Mouse (Mus musculus) heart, embryonic 12.5 days (tissue): ENCODE measurements around the gene Tm6sf1. TPM values are rescaled to one million over a fixed set of nuclear protein-coding genes. Genes with fewer than 3 reads are reported as not detected.

Experiments used
- ATAC-seq: fragments of 200-750 bp; cut with Nextera tagmentation; 2 replicates; pipeline ENCODE4 v1.8.0; 2017; ENCODE audit warnings: moderate TSS enrichment, moderate library complexity; ENCODE audit not compliant: insufficient number of reproducible peaks, low FRiP score
- H3K27ac ChIP-seq: fragments of 300-500 bp; sonication (generic); 2 replicates; pipeline ENCODE4 v1.5.1; 2016; ENCODE audit warnings: mild to moderate bottlenecking, moderate library complexity; ENCODE audit not compliant: poor library complexity, severe bottlenecking
- H3K27me3 ChIP-seq: fragments of 300-500 bp; sonication (generic); replicated peaks from 2 replicates; pipeline ENCODE4 v1.6.1; 2016; ENCODE audit warnings: mild to moderate bottlenecking, moderate library complexity
- H3K36me3 ChIP-seq: fragments of 300-500 bp; sonication (generic); 2 replicates; pipeline ENCODE4 v1.6.1; 2016; ENCODE audit warnings: mild to moderate bottlenecking, moderate library complexity
- H3K4me1 ChIP-seq: fragments of 300-500 bp; sonication (generic); replicated peaks from 2 replicates; pipeline ENCODE4 v1.6.1; 2016; ENCODE audit warnings: mild to moderate bottlenecking
- H3K4me2 ChIP-seq: fragments of 300-500 bp; sonication (generic); 2 replicates; pipeline ENCODE4 v1.6.1; 2016; ENCODE audit warnings: mild to moderate bottlenecking, moderate library complexity
- H3K4me3 ChIP-seq: fragments of 300-500 bp; sonication (generic); 2 replicates; pipeline ENCODE4 v1.5.1; 2016; ENCODE audit warnings: mild to moderate bottlenecking
- H3K9ac ChIP-seq: fragments of 300-500 bp; sonication (generic); 2 replicates; pipeline ENCODE4 v1.6.1; 2016; ENCODE audit warnings: mild to moderate bottlenecking, moderate library complexity
- H3K9me3 ChIP-seq: fragments of 300-500 bp; sonication (generic); replicated peaks from 2 replicates; pipeline ENCODE4 v1.6.1; 2016; ENCODE audit warnings: mild to moderate bottlenecking, moderate library complexity
- WGBS: fragments of 180-500 bp; shearing (Covaris S2); methylation state at CpG from one replicate; pipeline ENCODE4 v1.1.7; 2016; 5-methylcytosine and 5-hydroxymethylcytosine counted together
- polyA plus RNA-seq: library from polyadenylated mRNA; unstranded; fragments of >200 nt; fragmentation: Nextera tagmentation; extraction: Ambion mirVana; gene quantifications from 2 replicates; pipeline ENCODE4 v1.2.1, GENCODE M21; 2016

The Tm6sf1 gene
- polyA plus RNA-seq, 1 experiment from 2014 or later = 25.0 TPM

DNA sequence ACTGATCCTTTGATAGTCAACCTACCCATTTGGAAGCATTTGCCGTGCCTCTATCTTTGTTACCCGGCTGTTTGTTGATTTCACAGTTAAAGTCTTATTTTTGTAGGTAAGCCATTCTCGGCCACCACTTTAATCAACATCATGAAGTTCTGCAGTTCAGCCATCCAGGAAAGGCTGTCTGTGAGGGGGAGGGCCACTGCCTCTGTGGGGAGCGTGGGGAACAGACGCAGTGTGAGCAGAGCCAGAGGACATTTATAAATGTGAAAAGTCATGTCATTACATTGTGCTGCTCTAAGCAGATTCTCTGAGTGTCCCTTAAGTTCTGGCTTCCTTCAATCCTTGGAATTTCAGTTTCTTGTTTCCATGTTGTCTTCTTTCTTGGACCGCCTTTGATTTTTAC, 8.6 kb upstream of the Tm6sf1 start:
- H3K4me2 ChIP-seq = no peak overlapping the region
- H3K27ac ChIP-seq = no peak overlapping the region
- 72% methylated on average over 6 of the region's 6 CpGs for WGBS
- H3K4me3 ChIP-seq = no peak overlapping the region
- H3K27me3 ChIP-seq = no peaks in the 10 kb centered on the region
- no peak for ATAC-seq
- no peaks in the 10 kb centered on the region for H3K36me3 ChIP-seq
- H3K9me3 ChIP-seq = no peaks in the 10 kb centered on the region
- H3K4me1 ChIP-seq = peaks cover 22% of the 10 kb centered on the region
- H3K9ac ChIP-seq = no peak overlapping the region

DNA sequence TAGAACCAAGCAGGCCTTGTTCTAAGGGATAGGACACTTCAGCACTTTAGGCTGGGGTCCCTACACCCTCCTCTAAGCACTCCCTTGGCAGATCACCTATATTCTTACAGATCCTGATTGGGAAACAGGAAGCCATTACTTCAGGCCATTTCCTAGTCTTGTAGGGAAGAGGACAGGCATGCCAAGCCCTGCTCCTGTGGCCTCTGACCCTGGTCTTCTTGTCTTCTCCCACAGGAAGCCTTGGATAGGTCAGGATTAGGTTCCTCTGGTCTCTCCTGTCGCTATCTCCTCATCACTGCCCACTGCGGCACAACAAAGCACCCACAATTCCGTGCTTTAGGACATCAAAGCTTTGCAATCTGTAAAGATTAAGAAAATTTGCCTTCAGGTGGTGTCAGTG, 7.1 kb upstream of the Tm6sf1 start:
- H3K27me3 ChIP-seq = no peaks in the 10 kb centered on the region
- H3K27ac ChIP-seq = no peak overlapping the region
- peaks cover 18% of the 10 kb centered on the region for H3K4me1 ChIP-seq
- H3K36me3 ChIP-seq = no peaks in the 10 kb centered on the region
- WGBS = 58% methylated on average over 3 of the region's 3 CpGs
- no peak overlapping the region for H3K4me3 ChIP-seq
- no peak for ATAC-seq
- no peaks in the 10 kb centered on the region for H3K9me3 ChIP-seq
- H3K4me2 ChIP-seq = no peak overlapping the region
- no peak overlapping the region for H3K9ac ChIP-seq

DNA sequence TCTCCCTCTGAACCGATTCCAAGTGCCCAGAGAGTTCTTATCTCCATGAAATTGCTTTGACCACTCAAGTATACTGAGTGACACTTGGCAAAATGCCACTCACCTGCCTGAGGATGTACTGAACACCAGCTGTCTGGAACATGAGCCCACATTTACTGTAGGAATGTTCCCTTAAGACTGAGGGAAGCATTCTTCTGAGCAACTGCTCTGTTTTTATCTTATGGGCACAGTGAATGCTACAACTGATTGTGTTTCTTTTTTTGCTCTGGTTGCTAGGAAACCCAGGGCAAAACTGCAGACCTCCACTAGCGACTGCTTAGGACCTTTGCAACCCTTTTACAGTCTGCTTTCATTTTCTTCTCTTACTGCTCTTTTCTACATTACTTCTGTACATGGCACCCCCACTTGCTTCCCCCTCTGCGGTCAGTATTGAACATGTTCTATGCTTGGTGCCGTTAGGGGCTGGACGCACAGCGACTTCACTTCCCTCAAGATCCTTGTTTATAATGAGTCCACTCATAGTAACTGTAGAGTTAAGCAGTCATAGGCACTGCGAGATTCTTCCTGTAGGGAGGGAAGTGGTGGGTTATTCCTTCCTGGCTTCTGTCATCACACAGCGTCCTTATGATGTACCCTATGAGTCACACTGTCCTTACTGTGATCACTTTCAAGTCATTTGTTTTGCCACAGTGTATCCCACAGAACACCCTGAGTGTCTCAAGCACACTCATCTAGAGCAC, 4.1 kb upstream of the Tm6sf1 start:
- H3K9ac ChIP-seq = no peak overlapping the region
- peak overlapping the region; percentile 71 for H3K27ac ChIP-seq
- 36% methylated on average over 8 of the region's 8 CpGs for WGBS
- H3K4me3 ChIP-seq = no peak overlapping the region
- no peaks in the 10 kb centered on the region for H3K9me3 ChIP-seq
- H3K36me3 ChIP-seq = no peaks in the 10 kb centered on the region
- peaks cover 6% of the 10 kb centered on the region; the same call in 1 of the 2 replicates for H3K27me3 ChIP-seq
- peak overlapping the region; percentile 58 for H3K4me2 ChIP-seq
- H3K4me1 ChIP-seq = peaks cover 27% of the 10 kb centered on the region
- peak; percentile 29; the same call in 1 of the 2 replicates for ATAC-seq

DNA sequence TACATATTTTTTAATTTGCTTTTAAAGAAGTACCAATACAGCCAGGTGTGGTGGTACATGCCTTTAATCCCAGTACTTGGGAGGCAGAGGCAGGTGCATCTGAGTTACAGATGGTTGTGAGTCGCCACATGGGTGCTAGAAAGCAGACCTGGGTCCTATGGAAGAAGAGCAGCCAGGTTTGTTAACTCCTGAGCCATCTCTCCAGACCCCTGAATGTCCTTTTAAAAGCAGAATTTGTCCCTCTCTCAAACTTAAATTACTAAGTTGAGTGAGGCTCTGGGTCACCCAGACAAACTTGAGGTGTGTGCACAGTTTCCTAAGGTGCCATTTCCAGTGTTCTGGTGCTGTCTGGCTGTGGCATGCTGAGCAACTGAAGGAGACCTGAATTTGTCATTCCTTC, 3.1 kb upstream of the Tm6sf1 start, which contains the start of gene Gm10160:
Gm10160 (minus strand) TSS at position 101 of the 400 bp plus-strand sequence.
- Histone ChIP-seq H3K36me3 (no peaks in the 10 kb centered on the region), H3K4me3 (no peak within 1 kb of the TSS), H3K4me1 (peaks cover 37% of the 10 kb centered on the region), H3K27ac (peak within 1 kb of the TSS; percentile 71), H3K4me2 (peak within 1 kb of the TSS; percentile 58), H3K9me3 (no peaks in the 10 kb centered on the region), H3K9ac (no peak within 1 kb of the TSS), H3K27me3 (peaks cover 6% of the 10 kb centered on the region; the same call in 1 of the 2 replicates)
- no peak for ATAC-seq
- 70% methylated on average over 1 of the region's 1 CpGs for WGBS

DNA sequence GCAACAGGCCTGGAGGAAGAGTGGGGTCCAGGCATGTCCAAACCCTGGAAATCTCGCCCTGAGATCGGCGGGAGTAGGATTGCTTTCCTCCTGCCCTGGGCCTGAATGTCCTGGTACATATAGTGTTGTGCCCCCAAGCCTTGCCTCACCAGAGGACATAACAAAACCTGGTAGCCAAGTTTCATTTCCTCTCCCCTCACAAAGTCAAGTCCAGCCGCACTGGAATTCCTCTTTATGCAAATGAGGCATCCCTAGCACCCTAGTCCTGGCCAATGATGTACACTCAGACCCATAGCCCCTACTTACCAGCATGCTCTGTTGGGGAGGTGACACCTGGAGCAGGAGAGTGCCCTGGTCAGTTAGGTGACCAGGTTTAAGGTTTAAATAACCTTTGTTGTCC, 2.6 kb upstream of the Tm6sf1 start:
- Histone ChIP-seq H3K9ac (no peak overlapping the region), H3K4me3 (no peak overlapping the region), H3K9me3 (no peaks in the 10 kb centered on the region), H3K27me3 (peaks cover 6% of the 10 kb centered on the region; the same call in 1 of the 2 replicates), H3K4me2 (no peak overlapping the region), H3K27ac (no peak overlapping the region), H3K36me3 (no peaks in the 10 kb centered on the region), H3K4me1 (peaks cover 42% of the 10 kb centered on the region)
- no peak for ATAC-seq
- WGBS = 73% methylated on average over 4 of the region's 4 CpGs

DNA sequence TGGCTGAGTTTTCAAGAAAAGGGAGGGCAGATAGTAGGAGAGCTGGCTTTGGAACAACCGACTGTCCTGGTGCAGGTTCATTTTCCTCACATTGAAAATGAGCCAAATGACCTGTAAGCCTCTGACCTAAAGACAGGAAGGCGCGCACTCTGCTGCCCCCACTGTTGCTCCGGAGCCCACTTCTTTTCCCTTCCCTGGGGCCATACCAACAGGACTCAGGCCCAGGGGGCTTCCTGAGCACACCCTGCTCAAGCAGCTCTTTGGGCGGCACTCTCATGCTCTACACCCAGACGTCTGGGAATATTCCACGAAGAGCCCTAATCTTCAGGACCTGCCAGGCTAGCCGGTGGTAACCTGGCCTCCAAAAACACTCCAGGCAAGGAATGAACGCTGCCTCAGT, 565 bp upstream of the Tm6sf1 start:
- Histone ChIP-seq H3K36me3 (no peaks in the 10 kb centered on the region), H3K27me3 (peaks cover 6% of the 10 kb centered on the region; the same call in 1 of the 2 replicates), H3K4me2 (peak overlapping the region; percentile 96), H3K27ac (no peak overlapping the region), H3K4me1 (peaks cover 62% of the 10 kb centered on the region), H3K9me3 (no peaks in the 10 kb centered on the region), H3K4me3 (peak overlapping the region; percentile 76; the same call in 1 of the 2 replicates), H3K9ac (no peak overlapping the region)
- WGBS = 9% methylated on average over 9 of the region's 9 CpGs
- ATAC-seq = no peak

DNA sequence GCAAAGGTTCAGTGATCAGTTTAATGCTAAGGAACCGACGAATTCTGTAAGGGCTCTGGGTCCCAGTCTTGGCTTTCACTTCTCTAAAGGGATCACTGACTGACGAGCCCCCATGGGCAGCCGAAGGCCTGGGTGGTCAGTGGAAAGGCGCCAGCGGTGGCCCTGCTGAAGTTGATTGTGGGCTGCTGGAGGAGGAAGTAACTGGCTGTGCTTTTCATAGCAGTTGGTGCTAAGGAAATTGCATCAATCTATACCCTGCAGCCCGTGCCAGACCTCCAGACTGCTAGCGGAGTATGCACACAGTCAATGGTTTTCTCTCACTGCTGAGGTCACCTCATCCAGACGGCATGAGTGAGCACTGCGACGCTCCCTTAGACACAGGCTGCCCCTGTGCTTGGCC, 1.3 kb downstream of the Tm6sf1 start:
- no peaks in the 10 kb centered on the region for H3K9me3 ChIP-seq
- peak overlapping the region; percentile 76 for H3K4me3 ChIP-seq
- H3K27me3 ChIP-seq = peaks cover 6% of the 10 kb centered on the region; the same call in 1 of the 2 replicates
- peak overlapping the region; percentile 96 for H3K4me2 ChIP-seq
- H3K4me1 ChIP-seq = peaks cover 56% of the 10 kb centered on the region
- no peak overlapping the region for H3K27ac ChIP-seq
- 30% methylated on average over 11 of the region's 11 CpGs for WGBS
- no peak for ATAC-seq
- peaks cover 4% of the 10 kb centered on the region; the same call in 1 of the 2 replicates for H3K36me3 ChIP-seq
- H3K9ac ChIP-seq = peak overlapping the region; percentile 80; the same call in 1 of the 2 replicates

DNA sequence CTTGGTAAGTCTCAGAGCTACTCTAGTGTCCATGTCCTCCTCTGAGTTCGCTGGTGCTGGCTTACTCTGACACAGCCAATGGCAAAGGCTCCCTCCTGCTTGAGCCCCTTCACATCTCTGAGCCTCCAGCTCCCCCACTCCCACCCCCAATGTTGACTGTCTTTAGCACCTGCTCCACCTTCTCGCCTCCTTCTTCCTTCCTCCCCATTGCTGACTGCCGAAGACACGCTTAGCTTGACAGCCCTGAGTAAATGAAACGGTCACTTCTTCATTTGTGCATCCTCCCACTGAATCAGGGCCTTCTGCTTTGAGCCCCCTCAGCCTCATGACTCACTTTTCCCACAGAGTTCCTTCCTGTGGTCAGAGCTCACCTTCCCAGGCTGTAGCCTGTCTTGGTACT, 2.2 kb downstream of the Tm6sf1 start:
- ATAC-seq = no peak

DNA sequence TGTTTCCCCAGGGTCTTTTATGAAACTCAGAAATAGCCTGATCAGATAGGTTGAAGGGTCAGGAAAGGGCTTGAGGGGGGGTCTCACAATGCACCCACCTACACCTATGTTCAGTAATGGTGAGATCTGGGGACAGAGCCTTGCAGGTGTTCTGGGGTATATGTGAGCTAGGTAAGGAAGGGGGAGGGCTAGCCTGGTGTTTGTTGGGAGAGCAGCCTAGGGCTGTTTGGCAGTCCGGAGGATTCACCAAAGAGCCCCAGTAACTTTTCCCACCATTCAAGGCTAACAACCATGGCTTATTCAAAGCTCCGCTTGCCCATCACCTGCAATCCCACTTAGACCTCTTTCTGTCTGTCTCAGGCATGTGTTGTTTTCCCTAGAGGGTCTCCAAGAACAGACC, 2.7 kb downstream of the Tm6sf1 start:
- H3K4me3 ChIP-seq = no peak overlapping the region
- H3K4me1 ChIP-seq = peaks cover 54% of the 10 kb centered on the region
- no peak overlapping the region for H3K9ac ChIP-seq
- H3K27ac ChIP-seq = no peak overlapping the region
- 78% methylated on average over 2 of the region's 2 CpGs for WGBS
- ATAC-seq = no peak
- no peak overlapping the region for H3K4me2 ChIP-seq
- peaks cover 6% of the 10 kb centered on the region; the same call in 1 of the 2 replicates for H3K27me3 ChIP-seq
- H3K9me3 ChIP-seq = no peaks in the 10 kb centered on the region
- peaks cover 18% of the 10 kb centered on the region for H3K36me3 ChIP-seq

More for the DNA sequence above, 2.2 kb downstream of the Tm6sf1 start:
- Histone ChIP-seq H3K36me3 (peaks cover 13% of the 10 kb centered on the region), H3K4me3 (no peak overlapping the region), H3K27me3 (peaks cover 6% of the 10 kb centered on the region; the same call in 1 of the 2 replicates), H3K9me3 (no peaks in the 10 kb centered on the region), H3K4me1 (peaks cover 54% of the 10 kb centered on the region), H3K9ac (no peak overlapping the region), H3K4me2 (no peak overlapping the region), H3K27ac (no peak overlapping the region)
- WGBS = 56% methylated on average over 5 of the region's 5 CpGs

DNA sequence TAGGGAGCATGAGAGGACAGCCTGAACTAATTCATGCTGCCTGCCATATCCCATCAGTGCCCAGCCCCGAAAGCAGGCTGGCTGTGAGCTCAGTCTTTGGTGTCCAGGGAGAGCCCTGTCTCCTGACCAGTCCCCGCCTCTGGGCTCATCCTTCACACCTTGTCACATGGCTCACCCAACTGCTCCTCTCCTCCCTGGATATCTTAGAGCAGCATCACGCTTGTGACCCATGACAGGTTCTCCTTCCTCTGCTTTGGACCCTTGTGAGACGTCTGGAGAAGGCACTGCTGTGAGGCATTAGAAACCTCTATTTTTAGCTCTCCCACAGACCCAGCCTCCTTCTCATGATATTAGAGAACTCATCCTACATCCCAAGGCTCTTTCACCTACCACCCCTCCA, 3.1 kb downstream of the Tm6sf1 start:
- Histone ChIP-seq H3K4me2 (no peak overlapping the region), H3K4me1 (peaks cover 59% of the 10 kb centered on the region), H3K36me3 (peaks cover 22% of the 10 kb centered on the region), H3K27ac (no peak overlapping the region), H3K9ac (no peak overlapping the region), H3K27me3 (peaks cover 5% of the 10 kb centered on the region; the same call in 1 of the 2 replicates), H3K9me3 (no peaks in the 10 kb centered on the region), H3K4me3 (no peak overlapping the region)
- WGBS = 61% methylated on average over 4 of the region's 4 CpGs
- ATAC-seq = no peak

DNA sequence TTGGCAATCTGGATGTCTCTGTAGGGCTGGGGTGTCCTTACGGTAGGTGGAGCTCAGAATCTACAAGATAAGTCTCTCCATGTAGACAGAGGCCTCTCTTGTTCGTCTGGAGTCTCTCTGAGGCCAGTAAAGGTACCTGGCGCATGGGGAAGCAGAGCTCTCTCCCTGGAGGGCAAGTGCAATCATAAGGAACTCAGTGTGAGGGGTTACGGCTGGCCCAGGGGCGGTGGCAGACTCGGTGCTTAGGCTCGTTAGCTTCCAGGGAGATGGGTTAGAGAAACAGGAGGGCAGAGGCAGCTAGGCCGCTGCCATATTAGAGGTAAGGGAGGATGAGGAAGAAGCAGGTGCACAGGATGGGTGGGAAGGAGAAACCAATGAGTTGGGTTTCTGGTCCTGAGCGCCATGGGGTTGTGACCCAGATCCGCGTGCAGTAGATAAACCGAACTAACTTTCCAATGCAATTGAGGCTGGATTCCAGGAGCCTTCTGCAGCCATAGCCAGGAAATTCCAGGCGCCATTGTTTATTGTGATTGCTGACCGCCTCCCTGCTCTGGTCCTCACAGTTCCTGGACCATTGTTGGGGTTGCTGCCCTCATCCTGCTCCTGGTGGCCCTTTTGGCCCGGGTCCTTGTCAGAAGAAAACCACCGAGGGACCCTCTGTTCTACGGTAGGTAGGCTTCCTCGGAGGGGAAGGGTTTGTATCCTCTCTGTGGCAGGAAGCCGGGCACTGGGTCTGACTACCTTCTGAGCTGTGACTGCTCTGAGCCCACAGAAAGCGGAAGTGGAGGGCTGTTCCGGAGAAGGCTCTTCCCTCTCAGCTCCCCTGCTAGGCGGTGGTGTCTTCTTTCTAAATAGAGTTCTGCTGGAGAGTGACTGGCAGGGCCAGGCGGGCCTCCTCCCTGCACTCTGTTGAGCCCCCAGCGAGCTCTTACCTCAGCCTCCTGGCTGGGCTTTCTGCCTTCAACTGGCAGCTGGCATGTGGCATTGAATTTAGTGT, 4.1 kb downstream of the Tm6sf1 start:
- H3K27me3 ChIP-seq = no peaks in the 10 kb centered on the region
- H3K9ac ChIP-seq = no peak overlapping the region
- H3K36me3 ChIP-seq = peaks cover 22% of the 10 kb centered on the region
- H3K9me3 ChIP-seq = no peaks in the 10 kb centered on the region
- 59% methylated on average over 24 of the region's 24 CpGs for WGBS
- peaks cover 58% of the 10 kb centered on the region for H3K4me1 ChIP-seq
- H3K27ac ChIP-seq = peak overlapping the region; percentile 29
- H3K4me2 ChIP-seq = 0 out of 2 replicates have a peak overlapping the region, but pooled peaks have one; percentile 5
- ATAC-seq = no peak
- no peak overlapping the region for H3K4me3 ChIP-seq
